Mouse (Mus musculus) CD4-positive, CD25-positive, alpha-beta regulatory T cell, adult 9 weeks (primary cell): Measurements from ENCODE around the gene Gabre. TPM values are rescaled to one million over a fixed set of nuclear protein-coding genes. Genes with fewer than 3 reads are reported as not detected.

Source experiments
- polyA plus RNA-seq: library from polyadenylated mRNA; unstranded; fragments of 100-300 nt; shearing (Covaris generic); gene quantifications from one replicate; pipeline ENCODE4 v1.2.1, GENCODE M21; 2017

Gabre gene
- polyA plus RNA-seq, result not detected

GRCm38 (mm10) chrX:72274659-72275371 is at the start of gene Gabre:
Gene Gabre (minus strand): TSS chrX:72274803.

DNA sequence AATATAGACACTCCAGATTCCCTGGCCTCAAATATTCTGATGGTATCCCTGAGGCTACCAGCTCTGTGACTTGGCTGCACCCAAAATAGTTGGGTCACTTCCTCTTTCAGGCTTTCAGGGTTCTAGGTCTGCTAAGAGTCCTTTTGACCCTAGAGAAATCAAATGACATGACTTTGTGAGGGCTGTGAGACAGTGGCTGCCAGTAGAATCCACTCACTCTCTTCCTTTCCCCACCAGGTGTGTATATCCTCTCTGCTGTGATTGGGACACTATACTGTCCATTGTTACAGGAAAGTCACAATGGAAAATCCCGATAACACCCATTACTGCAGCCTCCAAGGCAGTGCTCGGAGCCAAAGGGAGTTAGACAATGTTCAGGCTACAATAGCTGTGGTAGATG is 52.9 kb downstream of the Gabre start, which contains the start of gene Magea4:
Gene Magea4 (plus strand): TSS at position 301 of the 400 bp plus-strand sequence.

Other genes starting within 250 kb of the Gabre start
- gene Magea4, start 52.8 kb downstream of the Gabre start, polyA plus RNA-seq, result not detected
- gene Magea10, start 112.1 kb upstream of the Gabre start, polyA plus RNA-seq, result not detected